Mouse (Mus musculus) thymus, postnatal 4 days (tissue): ENCODE results near the gene Rhbdl3.

ENCODE experiments used
- DNase-seq: peaks from one replicate; pipeline ENCODE4 v3.0.0; 2021

Rhbdl3 gene

DNA sequence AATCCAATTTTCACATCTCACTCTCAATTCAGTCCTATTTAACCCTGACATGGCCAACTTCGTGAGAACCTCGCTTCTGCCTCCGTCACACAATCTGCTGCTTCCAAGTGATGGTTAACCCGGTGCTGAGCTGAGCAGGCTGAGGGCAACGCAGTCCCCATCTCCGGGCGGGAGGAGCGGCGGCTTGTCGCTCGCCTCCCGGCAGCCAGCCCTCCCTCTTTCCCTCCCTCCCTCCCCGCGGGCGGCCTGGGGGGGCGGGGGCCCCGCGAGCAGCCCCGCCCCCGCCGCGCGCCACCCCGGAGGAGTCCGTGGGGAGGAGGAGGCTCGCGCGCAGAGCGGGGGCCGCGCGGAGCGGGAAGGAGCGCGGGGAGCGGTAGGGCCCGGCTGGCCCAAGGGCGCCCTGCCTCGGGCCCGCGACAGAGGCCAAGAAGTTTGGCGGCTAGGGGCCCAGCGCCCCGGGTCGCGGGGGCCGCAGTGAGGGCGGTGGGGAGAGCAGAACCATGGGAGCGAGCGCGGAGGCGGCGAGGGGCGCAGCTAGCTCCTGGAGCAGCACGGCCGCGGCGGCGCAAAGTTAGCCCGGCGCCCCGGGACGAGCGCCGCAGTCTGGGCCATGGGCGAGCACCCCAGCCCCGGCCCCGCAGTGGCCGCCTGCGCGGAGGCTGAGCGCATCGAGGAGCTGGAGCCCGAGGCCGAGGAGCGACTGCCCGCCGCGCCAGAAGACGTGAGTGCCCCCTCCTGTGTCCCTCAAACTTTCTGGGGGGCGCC lies at the start of gene Rhbdl3:
Gene Rhbdl3 (plus strand): TSS at position 362 of the 765 bp plus-strand sequence.
- peak; percentile 66 for DNase-seq

DNA sequence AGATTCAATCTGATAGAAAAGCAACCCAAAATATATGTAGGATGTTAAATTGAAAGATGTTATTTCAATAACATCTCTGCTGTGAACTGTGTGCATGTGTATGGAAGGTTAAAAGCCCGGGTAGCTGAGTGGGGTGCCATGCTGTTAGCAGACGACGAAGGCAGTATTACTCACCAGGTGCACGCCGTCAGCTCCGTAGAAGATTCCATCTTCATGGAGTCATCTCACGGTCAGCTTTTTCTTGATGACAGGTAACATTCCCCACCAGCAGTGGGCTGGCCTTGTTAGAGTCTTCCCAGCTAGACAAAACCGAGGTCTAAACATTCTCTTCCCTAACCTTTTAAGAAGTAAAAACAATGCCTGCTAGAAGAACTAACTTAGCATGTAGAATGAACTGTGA lies 36.6 kb upstream of the Rhbdl3 start:
- DNase-seq: no peak

DNA sequence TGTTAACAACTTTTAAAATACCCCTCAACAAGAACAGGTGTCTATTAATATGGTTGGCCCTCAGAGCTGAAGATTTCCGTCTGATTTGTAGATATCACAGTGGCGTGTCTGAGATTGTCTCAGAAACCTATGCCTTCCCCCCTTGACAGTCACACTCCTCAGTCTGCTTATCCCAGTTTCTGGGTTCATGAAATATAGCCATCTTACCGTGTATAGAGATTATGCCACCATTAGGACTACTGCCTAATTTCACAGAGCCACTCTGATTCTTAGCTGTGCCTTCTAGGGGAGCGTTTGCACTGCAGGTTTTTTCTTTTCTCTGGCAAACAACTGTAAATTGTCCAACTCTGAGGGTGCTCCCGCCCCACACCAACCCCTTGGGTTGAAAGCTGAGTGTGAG lies 29.6 kb upstream of the Rhbdl3 start:
- no peak for DNase-seq

DNA sequence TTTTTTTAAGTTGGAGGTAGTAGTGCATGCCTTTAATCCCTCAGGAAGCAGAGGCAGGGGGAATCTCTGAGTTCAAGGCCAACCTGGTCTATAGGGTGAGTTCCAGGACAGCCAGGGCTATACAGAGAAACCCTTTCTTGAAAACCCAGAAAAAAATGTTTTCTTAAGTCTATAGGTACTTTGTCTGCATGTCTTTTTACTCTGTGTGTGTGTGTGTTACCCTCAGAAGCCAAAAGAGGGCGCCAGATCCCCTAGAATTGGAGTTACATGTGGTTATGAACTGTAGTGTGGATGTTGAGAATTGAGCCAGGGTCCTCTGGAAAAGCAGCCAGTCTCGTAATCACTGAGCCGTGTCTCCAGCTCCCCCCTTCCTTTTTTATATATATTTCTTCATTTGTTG lies 25.7 kb upstream of the Rhbdl3 start:
- no peak for DNase-seq

DNA sequence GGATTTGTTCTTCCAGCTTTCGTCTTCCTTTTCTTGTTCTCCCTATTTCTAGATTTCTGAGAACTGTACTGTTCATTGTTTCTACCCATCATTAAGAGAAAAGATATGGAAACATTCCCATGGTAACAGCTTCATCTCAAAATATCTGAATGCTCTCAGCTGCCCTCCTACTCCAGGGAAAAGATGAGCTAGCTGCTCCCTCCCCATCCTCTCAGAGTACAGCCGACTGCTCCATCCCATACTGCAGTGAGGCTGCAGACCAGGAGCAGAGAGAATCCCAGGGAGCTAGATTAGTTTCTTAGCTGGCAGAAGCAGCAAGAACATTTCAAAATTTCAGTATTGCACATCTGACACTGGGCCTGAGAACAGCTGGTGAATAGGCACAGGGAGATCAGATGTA lies 22.7 kb upstream of the Rhbdl3 start:
- DNase-seq: no peak

DNA sequence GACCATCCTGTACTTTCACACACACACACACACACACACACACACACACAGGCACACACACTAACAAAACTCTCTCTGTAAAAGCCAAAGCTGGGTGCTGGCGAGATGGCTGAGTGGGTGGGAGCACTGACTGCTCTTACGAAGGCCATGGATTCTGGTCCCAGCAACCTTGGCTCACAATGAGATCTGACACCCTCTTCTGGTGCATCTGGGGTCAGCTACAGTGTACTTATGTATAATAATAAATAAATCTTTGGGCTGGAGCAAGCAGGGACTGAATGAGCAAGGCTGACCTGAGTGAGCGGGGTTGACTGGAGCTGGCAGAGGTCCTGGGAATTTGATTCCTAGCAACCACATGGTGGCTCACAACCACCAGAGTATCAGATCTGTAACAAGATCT lies 16.9 kb upstream of the Rhbdl3 start:
- DNase-seq: no peak

DNA sequence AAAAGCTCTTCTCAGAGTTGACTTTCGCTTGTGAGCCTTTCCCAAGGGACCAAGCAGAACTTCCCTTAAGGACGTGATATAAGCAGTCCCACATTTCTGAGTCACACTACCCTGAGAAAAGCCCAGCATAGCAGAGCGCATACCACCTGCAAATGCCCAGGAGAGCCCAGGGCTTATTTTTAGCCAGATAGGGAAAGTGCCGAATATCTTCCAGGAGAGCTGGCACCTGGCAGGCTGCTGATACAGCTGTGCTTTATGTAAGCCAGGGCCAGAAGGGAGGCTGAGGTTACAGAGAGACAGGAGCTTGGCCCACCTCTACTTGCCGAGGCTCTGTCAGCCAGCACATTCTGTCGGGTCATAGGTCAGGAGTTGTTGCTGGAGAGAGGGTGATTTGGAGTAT lies 16.1 kb upstream of the Rhbdl3 start:
- DNase-seq: no peak

DNA sequence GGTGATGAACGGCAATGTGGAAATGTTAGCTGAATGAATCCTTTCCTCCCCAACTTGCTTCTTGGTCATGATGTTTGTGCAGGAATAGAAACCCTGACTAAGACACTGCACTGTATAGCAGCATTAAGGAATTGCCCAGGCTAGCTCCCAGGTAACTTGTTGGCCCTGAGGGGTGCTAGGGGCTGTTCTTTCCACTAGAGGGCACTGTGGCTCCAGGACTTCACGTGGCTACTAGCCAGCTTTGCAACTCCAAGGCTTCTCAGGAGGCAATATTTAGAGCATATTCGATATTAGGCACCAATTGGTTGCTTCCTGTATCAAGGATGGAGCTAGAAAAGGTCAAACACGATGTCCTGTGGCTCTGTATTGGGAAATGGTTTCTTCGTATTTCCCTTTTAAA lies 13.6 kb upstream of the Rhbdl3 start:
- peak; percentile 77 for DNase-seq

DNA sequence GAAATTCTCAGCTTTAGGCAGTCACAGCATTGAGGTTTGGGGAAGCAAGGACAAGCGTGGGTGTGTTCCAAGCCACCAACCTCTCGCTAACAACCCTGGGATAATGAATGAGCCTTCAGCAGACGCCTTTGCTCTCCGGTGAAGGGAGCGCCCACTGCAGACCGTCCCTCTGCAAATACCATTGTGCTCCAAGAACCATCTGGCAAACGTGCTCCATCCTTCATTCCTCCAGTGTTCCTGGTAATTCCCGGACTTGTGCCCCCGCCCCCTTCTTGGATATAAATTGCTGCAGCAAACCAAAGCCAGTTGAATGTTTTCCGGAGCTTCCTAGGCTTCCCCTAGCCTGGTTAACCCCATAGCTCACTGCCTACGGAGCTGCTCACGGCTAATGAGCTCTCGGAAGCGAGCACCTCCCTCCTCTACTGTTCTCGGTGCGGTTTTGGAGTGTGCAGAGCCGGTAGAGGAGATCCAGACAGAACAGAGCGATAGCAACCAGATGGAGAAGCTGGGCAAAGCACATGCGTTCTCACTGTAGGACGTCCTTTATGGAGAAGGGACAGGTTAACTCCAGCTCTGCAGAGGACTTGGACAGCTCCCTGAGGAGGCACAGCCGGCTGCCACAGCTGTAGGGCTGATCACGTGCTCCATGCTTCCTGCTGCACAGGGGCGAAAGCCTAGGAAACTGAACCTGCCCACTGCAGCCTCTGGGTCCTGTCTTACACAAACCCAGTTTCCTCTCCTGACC lies 10.8 kb upstream of the Rhbdl3 start:
- peak; percentile 38 for DNase-seq

DNA sequence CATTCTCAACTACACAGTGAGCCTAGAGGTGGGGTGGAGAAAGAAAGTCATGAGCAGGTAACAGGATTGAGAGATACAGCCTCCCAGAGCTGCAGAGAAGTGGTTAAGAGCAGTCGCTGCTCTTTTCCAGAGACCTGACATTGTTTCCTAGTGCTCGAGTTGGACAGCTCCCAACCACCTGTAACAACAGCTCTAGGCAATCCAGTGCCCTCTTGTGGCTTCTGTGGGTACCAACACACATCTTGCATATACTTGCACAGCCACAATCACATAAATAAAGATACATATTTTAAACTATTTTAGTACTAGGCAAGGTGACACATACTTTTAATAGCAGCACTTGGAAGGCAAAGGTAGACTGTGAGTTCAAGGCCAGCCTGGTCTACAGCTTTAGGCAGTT lies 9.7 kb upstream of the Rhbdl3 start:
- DNase-seq: no peak

DNA sequence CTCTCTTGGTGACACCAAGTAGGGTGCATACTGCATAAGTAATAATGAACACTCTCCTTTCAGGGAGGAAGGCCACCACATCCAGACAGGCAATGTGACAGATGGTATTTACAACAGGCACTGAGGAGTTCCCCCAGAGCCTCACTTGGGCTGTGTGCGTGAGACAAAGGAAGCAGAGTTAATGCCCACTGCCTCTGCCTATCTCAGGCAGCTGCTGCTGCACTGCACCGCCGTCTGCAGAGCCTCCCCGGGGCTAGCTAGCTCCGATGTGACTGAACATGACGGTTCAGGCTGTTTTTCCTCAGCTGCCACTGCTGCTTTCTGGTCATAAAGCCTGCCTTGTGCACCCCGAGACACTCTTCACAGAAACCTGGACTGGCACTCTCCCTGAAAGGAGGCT lies 8.2 kb upstream of the Rhbdl3 start:
- no peak for DNase-seq

DNA sequence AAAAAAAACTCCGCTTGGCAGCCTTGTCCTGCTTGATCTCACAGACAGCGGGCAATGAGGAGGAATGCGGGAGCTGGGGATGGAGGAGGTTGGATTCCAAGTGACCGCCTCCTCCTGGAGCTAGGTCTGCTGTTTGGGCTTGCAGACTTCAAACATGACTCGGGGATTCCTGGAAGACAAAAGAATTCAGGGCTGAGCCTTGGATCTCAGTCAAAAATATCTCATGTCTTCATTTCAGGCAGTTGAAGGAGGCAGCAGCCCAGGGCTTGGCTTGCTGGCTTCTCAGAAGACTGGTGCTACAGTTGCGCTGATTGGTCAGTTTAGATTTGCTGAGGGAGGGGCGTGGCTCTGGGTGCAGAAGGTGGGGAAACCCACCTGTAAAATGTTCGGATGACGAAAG lies 5.6 kb upstream of the Rhbdl3 start:
- no peak for DNase-seq

DNA sequence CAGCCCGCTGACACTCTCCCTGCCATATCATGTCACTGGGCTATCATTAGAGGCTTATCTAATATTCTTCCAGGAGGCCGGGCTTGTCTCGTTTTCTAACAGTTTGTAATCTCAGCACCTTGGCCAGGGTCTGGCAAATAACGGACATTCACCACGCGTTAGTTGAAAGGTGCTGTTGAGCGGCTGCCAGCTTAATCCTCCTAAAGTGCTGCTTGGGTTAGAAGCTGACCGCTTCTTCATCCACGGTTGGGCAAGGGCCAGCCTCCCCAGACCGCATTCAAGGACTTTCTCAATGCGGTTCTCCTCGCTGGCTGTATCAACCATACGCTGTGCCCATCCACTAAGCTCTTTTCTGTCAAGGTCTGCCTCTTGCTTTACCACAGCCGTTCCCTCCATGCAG lies 4.9 kb upstream of the Rhbdl3 start:
- no peak for DNase-seq

DNA sequence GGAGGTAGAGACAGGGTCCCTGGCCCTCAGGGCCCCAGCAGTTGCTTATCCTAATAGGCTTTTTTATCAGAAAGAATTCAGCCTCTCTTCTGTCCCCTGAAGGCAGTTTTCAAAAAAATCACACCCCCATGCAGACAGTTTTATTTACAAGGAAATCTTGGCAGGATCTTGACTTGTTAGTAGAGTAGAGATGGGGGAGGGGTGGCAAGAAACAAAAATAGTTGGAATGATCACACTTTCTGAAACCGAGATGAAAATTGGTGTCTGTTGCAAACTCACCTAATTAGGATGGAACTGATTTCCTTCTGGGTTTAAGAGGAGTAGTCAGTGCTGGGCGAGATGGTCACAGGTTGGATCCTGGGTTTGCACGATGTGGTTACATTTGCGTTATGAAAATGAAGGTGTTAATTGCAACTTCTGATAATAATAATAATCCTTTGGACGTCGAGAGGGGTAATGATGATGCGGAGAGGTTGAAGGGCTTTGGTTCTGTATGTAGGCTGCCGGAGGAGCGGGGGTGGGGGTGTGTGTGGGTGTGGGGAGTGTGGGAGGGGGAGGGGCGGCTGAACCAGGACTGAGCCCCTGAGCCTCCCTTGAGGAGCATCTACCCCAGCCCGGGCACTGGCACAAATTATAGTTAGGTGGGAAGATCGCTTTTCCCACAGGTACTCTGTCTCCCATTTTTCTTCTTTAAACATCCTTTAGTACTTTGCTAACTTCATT lies 1.0 kb upstream of the Rhbdl3 start:
- DNase-seq: no peak

DNA sequence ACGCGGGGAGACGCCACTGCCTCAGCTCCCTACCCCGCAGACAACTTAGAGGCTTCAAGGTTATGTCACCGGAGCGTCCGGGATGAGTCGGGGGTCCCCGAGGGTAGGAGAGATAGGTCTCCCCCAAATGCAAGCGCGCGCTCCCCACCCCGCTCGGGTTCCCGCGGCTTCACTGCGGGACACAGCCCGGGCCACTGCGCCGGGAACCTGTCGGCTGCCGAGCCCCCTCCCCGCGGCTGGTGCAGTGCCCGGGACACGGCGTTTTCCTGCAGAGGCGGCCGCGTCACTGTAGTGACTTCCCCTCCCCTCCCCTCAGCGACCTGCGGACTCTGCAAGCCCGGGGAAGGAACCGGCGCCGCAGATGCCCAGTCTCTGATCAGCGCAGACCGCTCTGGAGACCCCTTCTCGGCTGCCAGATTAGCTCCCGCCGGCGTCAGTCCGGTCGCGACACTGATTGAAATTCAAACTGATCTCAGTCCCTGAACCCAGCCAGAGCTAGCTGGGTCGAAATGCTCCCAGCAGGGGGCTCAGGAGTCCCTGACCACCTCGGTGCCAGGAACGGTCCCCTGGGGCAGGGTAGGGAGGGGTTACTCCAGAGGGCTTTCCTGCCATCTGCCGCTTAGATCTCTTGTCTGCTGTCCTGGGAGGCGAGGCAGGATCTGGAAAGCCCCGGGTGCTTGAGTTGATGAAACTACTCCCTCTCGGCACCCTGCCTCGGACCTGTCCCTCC lies 769 bp downstream of the Rhbdl3 start:
- DNase-seq: peak; percentile 53

DNA sequence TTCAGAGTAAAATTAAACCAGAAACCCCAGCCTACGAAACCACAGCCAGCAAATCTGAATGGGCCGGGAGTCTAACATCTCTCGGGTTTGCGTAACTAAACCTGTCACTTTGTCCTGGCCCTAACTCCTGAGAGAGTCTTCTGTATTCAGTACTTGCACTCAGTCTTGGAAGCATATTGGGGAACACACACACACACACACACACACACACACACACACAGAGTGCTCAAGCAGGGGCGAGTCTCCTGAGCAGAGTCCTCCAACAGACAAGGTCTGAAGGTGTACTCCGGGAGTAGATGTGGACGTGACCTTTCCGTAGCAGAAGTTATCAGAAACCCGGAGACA lies 1.3 kb downstream of the Rhbdl3 start:
- DNase-seq: no peak

DNA sequence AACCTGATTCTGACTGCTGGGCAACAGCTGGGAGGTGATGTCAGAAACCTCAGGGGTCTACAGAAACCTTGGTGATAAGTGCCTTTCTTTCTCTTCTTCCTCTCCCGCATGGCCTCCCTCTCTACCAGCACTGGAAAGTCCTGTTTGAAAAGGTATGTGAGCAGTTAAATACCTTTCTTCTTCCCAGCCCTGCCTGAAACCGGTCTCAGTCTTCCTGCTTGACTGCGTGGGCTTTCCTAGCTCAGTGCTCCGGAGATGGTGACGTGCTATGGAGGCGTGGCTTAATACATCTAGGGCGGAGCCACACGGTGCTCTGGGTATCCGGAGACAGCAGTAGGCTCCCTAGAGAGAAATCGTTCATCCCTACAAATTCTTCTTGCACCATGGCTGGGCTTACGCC lies 1.8 kb downstream of the Rhbdl3 start:
- DNase-seq: peak; percentile 82

DNA sequence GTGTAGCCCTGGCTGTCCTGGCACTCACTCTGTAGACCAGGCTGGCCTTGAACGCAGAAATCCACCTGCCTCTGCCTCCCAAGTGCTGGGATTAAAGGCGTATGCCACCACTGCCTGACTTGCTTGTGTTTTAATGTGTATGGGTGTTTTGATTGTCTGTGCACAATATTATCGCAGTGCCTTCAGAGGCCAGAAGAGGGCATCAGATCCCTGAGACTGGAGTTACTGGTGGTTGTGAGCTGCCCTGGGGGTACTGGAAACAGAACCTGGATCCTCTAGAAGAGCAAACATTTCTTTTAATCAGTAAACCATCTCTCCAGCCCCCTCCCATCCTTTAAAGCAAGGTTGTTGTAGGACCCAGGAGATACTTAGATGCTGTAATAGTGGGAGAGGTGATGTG lies 3.0 kb downstream of the Rhbdl3 start:
- peak; percentile 23 for DNase-seq

DNA sequence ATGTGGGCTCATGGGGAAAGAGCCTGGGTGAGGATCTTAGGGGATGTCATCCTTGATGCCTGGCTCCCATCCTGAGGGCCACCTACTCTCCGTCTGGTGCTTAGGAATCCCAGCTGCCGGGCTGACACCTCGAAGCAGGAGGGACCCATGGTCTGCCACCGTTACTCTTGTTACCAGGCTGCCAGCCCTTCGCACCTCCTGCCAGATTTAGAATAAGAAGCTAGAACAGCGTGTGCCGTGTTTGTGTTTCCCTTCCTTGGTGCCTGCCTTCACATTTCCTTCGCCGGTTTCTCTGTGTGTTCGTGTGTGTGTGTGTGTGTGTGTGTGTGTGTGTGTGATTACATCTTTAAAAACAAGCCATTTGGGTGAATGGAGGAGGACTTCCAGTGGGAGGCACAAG lies 4.1 kb downstream of the Rhbdl3 start:
- DNase-seq: no peak

DNA sequence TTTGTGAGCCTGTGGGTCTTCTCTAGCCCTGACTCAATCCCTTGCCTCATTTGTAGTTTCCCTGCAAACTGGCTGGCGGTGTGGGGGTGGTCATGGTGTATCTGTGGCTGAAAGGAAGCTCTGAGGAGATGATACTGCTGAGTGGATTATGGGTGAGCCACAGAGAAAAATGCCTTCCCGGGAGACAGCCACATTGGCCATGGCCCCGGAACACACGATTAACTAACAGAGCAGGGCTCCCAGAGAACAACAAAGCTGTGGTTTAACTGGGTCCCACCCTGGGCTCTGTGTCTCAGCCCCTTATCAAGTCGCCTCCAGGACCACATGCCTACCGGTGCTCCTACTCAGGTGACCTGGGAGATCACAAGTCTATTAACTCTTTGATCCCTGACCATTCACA lies 7.8 kb downstream of the Rhbdl3 start:
- no peak for DNase-seq

DNA sequence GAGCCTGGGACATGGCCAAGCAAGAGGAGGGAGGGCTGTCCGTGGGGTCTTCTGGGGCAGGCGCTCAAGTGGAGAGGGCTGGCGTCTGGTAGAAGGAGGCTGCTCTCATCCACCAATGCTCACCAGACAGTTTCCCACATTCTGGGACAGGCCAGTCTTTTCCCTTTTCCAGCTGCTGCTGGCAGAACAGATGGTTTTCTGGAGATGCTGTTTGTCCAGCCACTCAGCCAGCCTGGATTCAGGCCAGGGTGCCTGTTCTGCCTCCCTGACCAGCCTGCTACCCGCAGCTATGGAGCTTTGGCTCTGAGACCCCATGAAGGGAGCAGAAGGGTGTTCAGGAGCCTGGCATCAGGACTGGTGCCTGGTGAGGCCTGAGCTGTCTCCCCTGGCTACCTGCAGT lies 10.6 kb downstream of the Rhbdl3 start:
- DNase-seq: no peak

DNA sequence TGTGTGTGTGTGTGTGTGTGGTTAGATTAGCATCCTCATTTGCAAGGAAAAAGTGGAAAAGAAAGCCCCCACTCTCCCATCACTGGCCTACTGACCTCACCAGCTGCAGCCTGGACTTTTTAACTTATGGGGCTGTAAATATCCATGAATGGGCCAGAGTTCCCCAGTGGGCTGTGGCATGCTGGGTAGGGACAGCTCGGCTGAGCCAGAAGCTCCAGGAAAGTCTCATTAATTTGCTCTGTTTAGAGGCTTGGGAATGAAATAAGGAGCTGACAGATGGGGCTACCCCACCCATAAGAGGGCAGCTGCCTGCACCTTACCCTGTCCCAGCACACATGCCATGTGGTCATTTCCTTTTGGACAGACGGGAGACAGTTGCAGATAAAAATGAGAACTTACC lies 11.3 kb downstream of the Rhbdl3 start:
- no peak for DNase-seq

DNA sequence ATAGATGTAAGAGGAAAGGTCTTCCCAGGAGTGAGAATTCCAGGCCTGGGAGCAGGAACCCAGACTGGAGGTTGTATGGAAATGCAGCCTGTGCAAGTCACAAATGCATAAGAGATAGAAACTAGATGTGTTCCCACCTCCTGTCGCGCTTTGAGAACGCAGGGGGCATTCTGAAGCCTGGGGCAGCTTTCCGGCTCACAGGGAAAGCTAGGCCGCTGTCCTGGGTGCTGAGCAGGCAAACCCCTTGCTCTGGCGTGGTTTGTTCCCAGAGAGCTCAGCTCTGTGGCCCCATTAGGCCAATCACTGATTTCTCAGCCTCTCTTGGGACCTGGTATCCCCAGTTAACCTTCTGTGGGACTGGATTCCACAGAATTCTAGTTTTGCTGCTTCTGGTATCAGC lies 11.9 kb downstream of the Rhbdl3 start:
- DNase-seq: peak; percentile 25
